Mouse (Mus musculus): ENCODE results near the gene Lpin2. TPM values are rescaled to one million over a fixed set of nuclear protein-coding genes. Genes with fewer than 3 reads are reported as not detected.

The Lpin2 gene
- 73.8 TPM for polyA plus RNA-seq (2014; fragmentation: Illumina TruSeq; extraction: RNeasy Lipid Tissue Mini Kit (QIAGEN cat#74804); ENCODE audit: low read depth, low replicate concordance)

DNA sequence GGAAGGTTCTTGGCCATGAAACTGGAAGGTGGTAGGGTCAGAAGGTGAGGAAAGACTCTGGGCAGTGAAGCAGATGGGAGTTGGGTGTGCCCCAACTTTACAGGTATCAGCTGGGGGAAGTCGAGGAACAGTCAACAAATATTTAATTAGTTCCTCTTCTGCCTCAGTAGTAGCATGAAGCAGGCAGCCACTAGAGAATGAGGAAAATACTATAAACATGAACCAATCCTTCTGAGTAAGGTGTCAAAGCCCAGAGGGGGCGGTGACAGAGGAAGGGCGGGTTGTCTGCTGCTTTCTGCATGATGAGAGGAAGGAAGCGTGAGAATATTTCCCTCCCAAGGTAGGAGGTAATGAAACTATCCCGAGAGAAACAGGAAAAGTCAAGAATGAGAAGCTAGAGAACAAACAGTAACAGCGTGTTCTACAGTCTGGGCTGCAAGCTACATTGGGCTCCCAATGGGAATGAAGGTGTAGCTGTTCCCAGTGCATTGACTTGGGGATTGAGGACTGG lies at the start of gene Lpin2:
Gene Lpin2 (plus strand): TSS at position 350 of the 511 bp plus-strand sequence.

Other genes with a start within 250 kb of the Lpin2 start
- gene Myom1, start 179.9 kb upstream of the Lpin2 start, polyA plus RNA-seq (2014; fragmentation: Illumina TruSeq; extraction: RNeasy Lipid Tissue Mini Kit (QIAGEN cat#74804); ENCODE audit: low read depth, low replicate concordance) = 1.2 TPM
- 54.8 TPM for gene Myl12a, start 179.7 kb upstream of the Lpin2 start, polyA plus RNA-seq (2014; fragmentation: Illumina TruSeq; extraction: RNeasy Lipid Tissue Mini Kit (QIAGEN cat#74804); ENCODE audit: low read depth, low replicate concordance)
- 1.0 TPM for gene Emilin2, start 129.4 kb downstream of the Lpin2 start, polyA plus RNA-seq (2014; fragmentation: Illumina TruSeq; extraction: RNeasy Lipid Tissue Mini Kit (QIAGEN cat#74804); ENCODE audit: low read depth, low replicate concordance)